Comparison of ENCODE assay signal across 18 mouse cellular contexts in genomic region chr2:121764851-121765250, GRCm38 (mm10). TPM values are rescaled to one million over a fixed set of nuclear protein-coding genes. Genes with fewer than 3 reads are reported as not detected.
"Had no signal": no experiment of that assay in that cellular context is flagged by ENCODE, and none has a peak within 500 bp of the region (broad histone marks: within the 10 kb centered on the region; RNA-seq: fewer than 3 reads in every experiment).

No protein-coding gene starts in this region.

- H3K27ac ChIP-seq: kidney, postnatal 0 days; left cerebral cortex, adult 2 months; liver, embryonic 14.5 days; macrophage; midbrain, embryonic 13.5 days; neural tube, embryonic 12.5 days; neural tube, embryonic 15.5 days; stomach, embryonic 15.5 days had no signal

- DNase-seq: kidney, adult 2 months; kidney, postnatal 36 days; layer of hippocampus, postnatal 36 days; liver, postnatal 0 days; lung, embryonic 14.5 days; right cerebral cortex, postnatal 25 days; spleen, adult 18-20 months; thymus, postnatal 25 days had no signal

- H3K4me3 ChIP-seq: left cerebral cortex, adult 2 months; midbrain, embryonic 13.5 days; neural tube, embryonic 12.5 days; neural tube, embryonic 15.5 days; stomach, embryonic 15.5 days had no signal

- H3K36me3 ChIP-seq: neural tube, embryonic 12.5 days; stomach, embryonic 15.5 days had no signal

- H3K27me3 ChIP-seq: midbrain, embryonic 13.5 days; neural tube, embryonic 12.5 days; neural tube, embryonic 15.5 days; stomach, embryonic 15.5 days had no signal

- H3K4me1 ChIP-seq: neural tube, embryonic 12.5 days; stomach, embryonic 15.5 days had no signal

- H3K9me3 ChIP-seq: neural tube, embryonic 12.5 days; neural tube, embryonic 15.5 days; stomach, embryonic 15.5 days had no signal

RNA-seq across cellular contexts. Expression of gene Frmd5, which starts 42.0 kb away (rescaled TPM):
- total RNA-seq: liver, adult 2 months; megakaryocyte, adult 5-6 weeks had no signal
- polyA plus RNA-seq: liver, adult 2 months; macrophage had no signal
